Mouse (Mus musculus): ENCODE measurements at regions not wholly inside any gene's neighbourhood (a gene's known extent, or its start where the extent isn't known, plus 50 kb on each side); places are given as distances from the start of the nearest gene placed in this dataset.
A peak's percentile ranks its signal among the peaks of the same experiment; 100 is the strongest.

DNA sequence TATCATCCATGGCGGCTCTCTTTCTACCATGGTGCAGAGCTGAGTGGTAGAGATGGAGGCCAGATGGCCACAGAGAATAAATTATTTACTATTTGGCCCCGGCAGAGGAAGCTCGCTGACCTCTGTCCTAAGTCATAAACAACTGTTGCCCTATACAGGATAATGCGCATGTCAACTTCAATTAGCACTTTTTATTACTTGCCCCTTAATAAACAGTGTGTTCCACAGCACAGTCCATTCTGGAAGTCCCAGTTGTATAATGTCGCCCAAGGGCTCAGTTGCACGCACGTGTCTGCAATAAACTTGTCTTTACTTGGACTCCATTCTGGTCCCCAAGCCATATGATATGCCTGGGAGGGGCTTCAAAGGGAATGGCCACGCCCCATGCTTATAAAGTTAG, 150.1 kb upstream of the Runx1 start:
- no peak for DNase-seq (ENCODE audit: low read depth, low spot score)

DNA sequence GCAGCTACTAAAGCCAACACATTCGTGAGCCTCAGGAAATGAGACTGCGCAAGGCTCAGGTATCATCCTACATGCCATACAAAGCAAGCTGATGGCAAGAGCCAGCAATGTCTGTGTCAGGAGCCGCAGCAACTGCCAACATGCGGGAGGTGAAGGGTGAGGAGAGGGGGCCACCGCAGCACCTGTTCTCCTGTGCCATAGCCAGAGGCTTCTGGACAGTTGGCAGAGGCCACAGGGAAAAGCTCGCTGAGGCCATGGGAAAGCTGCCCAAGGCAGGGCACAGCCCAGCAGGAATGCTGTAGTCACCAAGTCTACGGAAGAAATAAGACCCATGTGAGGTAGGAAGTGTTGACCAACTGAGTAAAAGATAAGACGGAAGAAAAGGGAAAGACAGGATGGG, 149.1 kb upstream of the Runx1 start:
- peak; percentile 98 for DNase-seq (ENCODE audit: low read depth, low spot score)

DNA sequence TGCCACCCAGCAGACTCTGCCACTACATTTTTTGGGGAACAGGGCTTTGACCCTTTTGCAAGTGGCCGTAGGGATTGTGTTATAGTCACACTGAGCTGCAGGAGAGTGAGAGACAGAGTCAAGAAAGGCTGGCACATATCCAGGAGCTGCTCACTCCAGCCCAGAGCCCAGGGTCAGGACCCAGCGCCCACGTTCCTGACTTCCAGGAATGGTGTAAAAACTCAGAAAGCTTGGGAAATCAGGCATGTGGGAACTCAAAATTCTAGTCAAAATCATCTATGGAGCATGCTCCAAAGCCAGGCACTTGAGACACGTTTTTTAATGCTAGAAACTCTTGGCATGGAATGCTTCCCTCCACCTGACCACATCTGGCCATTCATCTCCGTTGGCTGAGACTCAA, 146.7 kb upstream of the Runx1 start:
- no peak for DNase-seq (ENCODE audit: low read depth, low spot score)

DNA sequence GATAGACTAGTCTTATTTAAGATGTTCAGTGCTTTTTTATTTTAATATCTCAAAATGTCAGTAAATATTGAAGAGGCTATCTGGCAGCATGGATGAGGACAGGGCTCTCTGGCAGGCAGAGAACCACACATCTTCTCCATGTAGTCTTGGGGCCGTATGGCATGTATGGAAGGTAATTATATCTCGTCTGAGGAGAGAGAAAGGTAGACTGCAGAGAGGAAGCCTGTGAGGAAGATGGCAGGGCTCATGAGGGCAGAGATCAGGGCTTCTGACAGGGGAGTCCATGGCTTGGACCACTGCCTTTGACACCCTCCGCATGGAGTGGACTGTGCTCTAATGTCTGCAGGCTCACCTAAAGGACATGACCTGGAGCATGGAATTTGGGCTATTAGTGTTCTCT, 146.0 kb upstream of the Runx1 start:
- DNase-seq (ENCODE audit: low read depth, low spot score): no peak

DNA sequence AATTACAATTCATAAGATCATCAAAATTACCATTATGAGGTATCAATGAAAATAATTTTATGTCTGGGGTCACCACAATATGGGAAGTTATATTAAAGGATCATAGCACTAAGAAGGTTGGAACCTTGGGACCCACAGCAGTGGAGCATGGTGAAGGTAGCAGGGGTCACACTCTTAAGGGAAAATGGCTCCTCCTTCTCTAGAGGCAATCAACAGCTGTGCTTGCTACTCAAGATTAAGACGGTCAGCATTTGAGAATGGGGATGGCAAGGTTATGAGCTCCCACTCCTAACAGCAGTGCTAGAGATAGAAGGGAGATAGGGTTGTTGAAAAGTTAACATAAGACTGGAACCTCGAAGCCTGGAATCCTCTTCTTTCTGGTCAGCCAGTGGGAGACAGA, 144.6 kb upstream of the Runx1 start:
- DNase-seq (ENCODE audit: low read depth, low spot score): no peak

DNA sequence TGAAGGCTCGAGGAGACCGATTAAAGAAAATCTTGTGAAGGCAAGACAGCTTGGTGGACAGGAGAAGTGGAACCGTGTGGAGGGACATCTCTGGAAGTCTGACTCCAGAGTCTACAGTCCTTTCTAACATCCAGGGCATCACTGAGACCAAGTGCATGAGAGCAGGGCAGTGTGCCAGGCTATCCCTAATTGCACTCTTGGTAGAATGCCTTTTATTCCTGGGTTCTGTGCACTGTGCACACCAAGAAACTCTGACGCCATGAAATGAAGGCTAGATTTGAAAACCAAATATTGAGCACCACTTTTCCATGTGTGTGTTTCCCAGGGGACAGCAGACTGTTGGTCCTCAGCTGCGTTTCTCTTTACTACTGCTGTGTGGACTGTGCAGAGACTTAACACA, 143.1 kb upstream of the Runx1 start:
- DNase-seq (ENCODE audit: low read depth, low spot score): no peak

DNA sequence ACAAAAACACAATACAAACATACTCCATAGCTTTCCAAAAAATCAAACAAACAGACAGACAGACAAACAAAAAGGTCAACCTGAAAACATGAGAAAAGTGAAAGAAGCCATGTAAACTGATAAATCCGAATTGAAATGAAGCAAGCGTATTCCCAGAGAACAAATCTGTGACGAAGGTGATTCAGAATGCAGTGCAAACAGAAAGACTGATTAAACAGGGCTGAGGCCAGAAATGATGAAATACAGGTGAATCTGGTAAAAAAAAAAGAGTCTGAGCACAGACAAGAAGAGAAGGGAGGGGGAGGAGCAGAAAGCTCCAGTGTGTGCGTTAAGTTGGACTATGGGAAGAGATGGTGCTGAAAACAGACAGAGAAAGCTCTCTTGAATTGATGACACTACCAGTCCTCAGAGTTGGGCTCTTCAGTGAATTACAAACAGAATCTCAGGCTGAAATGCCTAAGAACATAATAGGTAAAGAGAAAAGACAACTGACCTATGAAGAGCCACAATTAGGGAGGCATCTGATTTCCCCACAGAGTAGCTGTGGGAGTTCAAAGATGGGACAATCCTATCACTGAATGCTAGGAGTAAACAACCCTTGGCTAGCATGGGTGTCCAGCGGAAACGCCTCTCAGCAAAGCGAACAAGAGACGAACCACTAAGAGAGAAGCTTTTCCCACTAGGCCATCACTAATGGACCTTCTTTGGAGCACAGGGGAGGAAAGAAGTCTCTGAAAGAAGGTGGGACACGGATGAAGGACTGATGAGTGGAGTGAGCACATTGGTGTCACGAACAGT, 140.3 kb upstream of the Runx1 start:
- DNase-seq (ENCODE audit: low read depth, low spot score): no peak

DNA sequence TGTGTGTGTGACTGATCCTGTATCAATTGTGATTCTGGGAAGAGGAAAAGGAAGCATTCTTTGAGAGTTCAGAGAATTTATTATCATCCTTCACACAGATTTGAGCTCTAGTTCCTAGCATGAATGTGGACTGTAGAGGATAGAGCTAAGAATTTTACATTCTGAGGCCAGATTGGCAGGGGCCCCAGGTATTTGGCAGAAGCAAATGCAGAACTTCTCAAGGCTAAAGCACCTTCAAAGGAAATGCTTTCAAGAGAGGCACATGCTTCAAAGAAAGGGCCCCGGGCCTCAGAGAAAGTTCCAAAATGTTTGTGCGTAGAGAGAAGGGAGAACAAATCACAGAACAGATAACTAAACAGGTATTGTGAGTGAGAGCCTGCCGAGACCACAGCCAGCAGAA, 139.7 kb upstream of the Runx1 start:
- no peak for DNase-seq (ENCODE audit: low read depth, low spot score)

DNA sequence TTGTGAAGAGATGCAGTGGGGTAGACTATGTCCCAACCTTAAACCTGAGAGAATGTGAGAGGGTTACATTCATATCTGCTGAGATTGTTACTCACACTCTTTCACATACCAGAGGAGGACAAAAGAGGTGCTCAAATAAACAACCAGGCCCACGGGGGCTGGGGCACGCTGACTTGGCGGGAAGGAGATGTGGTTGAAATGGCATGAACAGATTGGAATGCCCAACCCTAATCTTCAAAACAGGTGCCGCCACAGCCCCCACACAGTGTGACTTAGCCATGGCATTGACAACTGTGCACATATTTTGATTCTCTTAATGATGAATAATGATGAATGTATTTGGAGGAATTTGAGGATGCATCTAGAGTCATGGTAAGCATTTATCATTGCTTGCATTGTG, 137.6 kb upstream of the Runx1 start:
- no peak for DNase-seq (ENCODE audit: low read depth, low spot score)

DNA sequence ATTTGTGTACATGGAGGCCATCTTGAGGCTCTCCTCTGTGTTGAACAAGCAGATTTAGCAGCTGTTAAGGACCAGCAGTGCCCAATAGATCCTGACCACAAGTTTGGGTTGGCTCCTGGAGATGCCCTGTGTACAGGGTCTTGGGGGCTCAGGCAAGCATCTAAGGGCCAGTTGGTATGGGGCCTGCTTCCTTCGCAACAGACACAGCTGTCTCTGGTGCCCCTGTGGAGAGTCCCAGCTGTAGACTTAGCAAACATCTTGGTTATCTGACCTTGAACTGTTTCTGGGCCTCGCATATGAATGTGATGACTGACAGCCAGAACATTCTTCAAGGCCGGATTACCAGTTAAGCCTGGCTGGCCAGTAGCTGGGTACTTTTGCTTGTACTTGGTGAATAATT, 135.4 kb upstream of the Runx1 start:
- DNase-seq (ENCODE audit: low read depth, low spot score): no peak

DNA sequence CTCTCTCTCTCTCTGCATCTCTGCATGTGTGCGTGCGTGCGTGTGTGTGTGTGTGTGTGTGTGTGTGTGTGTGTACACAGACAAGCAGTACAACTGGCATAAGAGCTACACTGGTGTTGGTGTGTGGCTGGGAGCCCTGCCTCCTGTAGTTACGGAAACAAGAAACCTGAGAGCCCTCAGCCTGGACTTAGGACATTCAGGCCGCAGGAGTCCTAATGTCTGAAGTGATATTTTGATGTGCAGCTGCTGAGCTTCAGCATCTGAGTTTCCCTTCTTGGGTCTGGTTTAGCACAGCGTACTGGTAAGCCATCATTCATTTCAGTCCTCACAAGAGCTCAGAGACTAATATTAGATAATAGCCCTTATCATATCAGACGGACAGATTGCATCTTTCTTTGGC, 134.8 kb upstream of the Runx1 start:
- no peak for DNase-seq (ENCODE audit: low read depth, low spot score)

DNA sequence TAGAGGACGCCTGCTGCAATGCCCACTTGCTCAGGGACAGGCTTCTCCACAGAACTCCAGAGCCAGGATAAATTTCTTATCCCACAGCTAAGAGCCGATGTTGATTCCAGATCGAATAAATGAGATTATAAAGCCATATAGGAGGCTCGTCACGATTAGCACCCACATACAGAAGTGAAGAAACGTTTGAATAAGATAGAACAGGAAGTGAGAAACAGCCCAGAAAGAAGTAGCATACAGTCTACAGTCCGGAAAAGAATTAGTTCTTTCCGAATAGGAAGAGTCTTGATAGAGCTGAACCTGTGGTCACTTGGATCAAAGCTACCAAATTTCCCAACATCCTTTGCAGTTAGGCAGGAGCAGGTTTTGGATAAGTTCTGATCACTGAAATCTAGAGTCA, 133.0 kb upstream of the Runx1 start:
- DNase-seq (ENCODE audit: low read depth, low spot score): no peak

DNA sequence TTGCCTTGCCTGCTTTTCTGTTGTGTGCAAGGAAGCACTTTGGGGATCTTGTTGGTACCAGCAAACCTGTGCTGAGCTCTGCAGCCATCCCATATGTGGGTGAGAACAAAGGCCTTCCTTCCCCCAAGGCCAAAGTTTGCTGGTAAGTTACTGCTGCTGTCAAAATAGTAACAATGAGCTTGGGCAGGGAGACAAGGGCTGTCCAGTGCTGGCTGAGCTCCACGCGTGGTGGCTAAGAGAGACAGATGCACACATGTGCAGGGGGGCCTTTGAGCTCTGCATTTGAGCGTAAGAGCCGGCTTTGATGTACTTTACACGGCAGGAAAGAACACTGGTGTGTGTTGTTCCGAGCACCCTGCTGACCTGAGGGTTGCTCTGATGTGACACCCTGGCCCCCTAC, 132.2 kb upstream of the Runx1 start:
- DNase-seq (ENCODE audit: low read depth, low spot score): no peak

DNA sequence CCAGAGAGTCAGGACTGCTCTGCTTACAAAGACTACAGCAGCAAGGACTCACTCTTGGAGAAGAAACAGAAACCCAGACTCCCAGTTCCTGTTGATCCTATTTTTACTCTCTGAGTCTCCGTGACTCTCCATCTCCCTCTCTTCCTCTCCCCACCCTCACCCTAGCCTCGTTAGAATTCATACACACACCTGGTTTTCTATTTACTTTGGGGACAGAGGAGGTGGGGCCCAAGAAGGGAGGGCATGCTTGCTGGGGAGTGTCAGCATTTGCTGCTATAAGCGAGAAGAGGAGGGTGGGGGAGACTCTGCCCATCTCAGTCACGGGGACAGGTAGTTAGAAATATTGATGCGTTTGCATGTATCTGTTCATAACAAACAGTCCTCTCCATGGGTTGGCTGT, 129.6 kb upstream of the Runx1 start:
- peak; percentile 28 for DNase-seq (ENCODE audit: low read depth, low spot score)

DNA sequence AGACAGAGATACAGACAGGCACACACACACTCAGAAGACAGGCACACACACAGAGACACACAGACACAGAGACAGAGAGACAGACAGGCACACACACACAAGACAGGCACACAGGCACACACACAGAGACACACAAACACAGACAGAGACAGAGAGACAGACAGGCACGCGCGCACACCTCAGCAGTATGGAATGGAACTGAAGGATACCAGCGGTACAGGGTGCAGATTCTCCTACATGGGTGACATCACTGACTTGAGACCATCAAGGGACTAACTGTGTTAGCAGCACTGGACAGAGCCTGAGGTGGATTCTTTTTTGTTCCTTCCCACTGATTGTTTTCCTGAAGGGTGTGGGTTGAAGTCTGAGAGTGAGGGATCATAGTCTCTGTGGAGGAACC, 129.1 kb upstream of the Runx1 start:
- DNase-seq (ENCODE audit: low read depth, low spot score): no peak

DNA sequence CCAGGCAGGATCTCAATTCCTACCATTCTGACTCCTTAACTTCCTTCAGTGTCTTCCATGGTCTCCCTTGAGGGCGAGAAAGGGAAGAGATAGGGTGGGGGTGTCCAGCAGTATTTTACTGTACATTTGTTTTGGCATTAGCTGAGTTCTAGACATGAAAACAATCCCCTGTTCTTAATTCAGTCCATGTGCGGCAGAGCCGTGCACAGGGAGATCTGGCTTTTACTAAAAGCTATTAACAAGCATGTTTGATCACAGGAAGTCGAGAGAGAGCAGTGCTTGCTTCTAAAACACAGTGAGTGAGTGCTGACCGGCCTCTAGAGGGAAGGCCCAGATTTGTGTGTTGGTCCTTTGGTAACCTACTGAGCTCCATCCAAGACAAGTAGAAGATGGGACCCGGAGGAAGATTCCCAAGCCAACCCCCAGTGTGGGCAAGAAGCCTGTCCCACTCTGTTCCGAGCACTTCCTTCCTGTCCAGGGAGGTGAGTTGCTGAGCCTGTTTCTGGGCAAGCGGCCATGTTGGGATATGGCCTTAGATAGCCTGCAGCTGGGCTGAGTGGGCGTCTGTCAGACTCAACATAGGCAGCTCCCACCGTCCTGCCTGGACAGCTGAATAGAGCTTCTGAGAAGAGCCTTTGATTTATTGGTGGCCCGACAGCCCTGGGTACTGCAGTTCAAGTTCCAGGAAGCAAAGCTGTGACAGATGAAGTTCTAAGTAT, 128.1 kb upstream of the Runx1 start:
- DNase-seq (ENCODE audit: low read depth, low spot score): peak; percentile 21

DNA sequence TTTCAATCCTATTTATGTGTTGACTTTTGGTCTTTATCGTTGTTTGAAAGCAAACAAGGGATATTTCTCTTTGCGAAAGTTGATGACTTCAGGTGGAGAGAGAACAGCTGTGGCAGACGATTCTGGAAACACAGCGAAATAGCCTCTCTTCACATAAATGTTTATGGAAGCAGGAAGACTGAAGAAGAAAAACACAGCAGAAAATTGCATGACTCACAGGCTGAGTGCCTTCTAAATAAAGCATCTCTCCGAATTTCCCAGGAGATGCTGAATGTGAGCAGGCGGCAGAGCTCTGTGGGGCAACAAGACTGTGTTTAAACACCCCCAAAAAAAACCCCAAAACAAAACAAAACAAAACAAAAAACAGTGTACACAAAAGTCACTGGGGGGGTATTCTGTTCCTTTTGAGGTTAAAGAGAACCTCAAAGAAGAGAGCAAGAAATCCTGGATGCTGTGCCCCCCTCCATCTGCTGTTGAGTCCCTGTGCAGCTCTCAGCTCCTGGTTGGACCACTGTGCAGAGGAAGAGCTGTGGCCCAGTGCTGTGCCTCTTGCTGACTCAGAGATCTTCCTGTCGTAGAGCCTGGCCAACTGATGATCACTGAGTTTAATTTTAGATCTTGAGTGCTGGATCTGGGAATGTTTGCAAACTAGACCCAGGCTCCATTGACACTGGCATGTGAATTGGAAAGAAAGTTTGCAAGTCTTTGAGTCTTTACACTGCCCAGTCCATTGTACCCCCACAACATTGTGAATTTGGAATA, 126.6 kb upstream of the Runx1 start:
- peak; percentile 89 for DNase-seq (ENCODE audit: low read depth, low spot score)

DNA sequence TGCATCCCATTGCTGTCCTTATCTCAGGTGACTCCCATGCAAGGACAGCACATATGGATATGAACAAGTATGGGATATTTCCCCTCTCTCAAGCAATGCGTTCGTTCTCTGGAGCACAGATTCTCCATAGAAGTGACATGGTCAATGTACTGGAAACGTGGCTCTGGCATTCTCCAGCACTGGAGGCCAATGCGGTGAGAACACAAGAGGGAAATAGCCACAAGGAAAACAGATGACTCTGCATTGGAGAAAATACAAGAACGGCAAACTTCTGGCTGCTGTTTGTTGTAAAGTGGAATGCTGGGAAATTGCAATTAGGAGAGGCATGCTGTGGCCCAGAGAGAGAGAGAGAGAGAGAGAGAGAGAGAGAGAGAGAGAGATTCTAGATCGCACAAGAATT, 125.6 kb upstream of the Runx1 start:
- peak; percentile 10 for DNase-seq (ENCODE audit: low read depth, low spot score)

DNA sequence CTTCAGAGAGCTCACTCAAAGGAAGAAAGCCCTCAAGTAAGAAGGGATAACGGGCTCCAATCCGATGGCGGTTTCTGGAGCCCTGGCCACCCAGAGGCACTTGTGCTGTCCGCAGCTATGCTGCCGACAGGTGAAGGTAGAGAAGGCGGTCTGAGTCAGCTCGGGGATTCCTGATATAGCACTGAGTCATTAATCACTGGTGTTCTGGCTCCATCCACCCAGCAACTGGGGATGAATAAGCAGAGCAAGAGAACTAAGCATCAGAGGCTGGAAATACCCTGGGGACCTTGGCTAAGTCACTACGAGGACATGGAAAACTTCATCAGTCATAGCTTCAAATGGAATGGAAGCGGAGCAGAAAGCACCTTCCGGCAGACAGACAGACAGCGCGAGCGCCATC, 122.5 kb upstream of the Runx1 start:
- peak; percentile 71 for DNase-seq (ENCODE audit: low read depth, low spot score)

DNA sequence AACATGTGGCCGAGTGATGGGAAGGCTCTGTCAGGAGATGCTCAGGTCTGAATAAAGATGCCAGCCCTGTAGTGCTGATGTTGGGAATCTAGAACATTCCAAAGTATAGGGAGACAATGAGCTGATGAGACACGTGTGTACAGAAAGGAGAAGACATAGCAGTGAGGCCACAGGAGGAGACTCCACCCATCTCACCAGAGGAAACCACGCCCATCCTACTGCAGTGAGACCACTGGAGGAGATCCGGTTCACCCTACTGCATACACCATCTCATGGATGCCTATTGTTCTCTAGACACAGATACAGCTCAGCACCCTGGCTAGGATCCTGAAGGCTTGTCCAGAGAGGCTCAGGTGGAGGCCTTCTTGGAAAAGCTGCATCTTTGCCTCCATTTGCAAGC, 120.6 kb upstream of the Runx1 start:
- DNase-seq (ENCODE audit: low read depth, low spot score): no peak

DNA sequence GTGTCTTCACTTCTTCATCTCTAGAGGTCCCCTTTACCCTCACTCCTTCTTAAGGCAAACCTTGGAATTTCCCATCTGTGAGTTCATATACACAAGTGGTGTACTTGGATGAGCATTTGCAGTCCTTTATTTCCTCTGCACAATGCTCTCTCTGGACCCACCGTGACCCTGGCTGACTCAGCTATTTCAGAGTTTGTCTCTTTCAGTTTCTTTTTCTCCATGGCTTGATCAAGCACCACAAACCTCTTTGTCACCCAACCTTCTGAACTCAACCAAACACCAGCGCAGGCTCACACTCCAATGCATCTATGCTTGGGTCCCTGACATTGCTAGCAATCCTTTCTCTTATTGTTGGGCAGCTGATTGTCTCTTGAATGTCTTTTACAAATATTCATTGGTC, 118.0 kb upstream of the Runx1 start:
- no peak for DNase-seq (ENCODE audit: low read depth, low spot score)

DNA sequence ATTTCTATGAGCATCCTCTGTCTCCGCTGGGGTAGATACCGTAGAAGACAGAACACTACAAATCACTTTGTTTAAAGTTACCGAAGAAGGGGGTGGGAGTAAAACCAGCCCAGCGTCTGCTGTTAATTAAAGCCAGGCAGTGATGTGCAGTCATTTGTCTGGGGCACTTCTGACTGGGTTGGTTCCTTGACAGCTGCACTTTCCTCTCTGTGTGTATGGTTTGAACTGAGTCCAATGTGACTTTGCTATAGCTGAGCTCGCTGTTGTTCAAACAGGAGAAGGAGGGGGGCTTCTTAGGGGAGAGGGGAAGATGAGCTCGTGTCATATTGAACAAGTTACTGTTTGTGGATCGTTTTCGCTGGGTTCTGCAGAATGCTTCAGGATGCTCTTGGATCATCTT, 113.7 kb upstream of the Runx1 start:
- DNase-seq (ENCODE audit: low read depth, low spot score): no peak

Data from brain, adult 2 months (tissue).